Mouse (Mus musculus) ES-E14 (cell line): ENCODE measurements around the gene Gm49601. TPM values are rescaled to one million over a fixed set of nuclear protein-coding genes. Genes with fewer than 3 reads are reported as not detected.

ENCODE experiments used
- DNase-seq: peaks from one replicate; pipeline ENCODE4 v3.0.0-alpha.2; 2013; ENCODE audit warnings: low read depth, low spot score
- H3K27ac ChIP-seq: 2 replicates; pipeline ENCODE4 v1.5.1; 2012; ENCODE audit warnings: low read depth, mild to moderate bottlenecking, low read length, moderate library complexity, mixed read lengths; ENCODE audit not compliant: poor library complexity, insufficient read depth, severe bottlenecking
- H3K36me3 ChIP-seq: 2 replicates; pipeline ENCODE4 v1.6.1; 2012; ENCODE audit warnings: mild to moderate bottlenecking, low read length, moderate library complexity, mixed read lengths; ENCODE audit not compliant: control insufficient read depth, poor library complexity, insufficient read depth, severe bottlenecking
- H3K4me1 ChIP-seq, 2 experiments: fragments of 150-350 bp in 1 of 2; sonication (generic) in 1 of 2; 2 replicates each; pipeline ENCODE4 v1.6.1; 2012; ENCODE audit warnings: low read length in 2 of 2, mild to moderate bottlenecking in 1 of 2, mixed read lengths in 1 of 2; ENCODE audit not compliant: control insufficient read depth in 2 of 2, insufficient read depth in 2 of 2, poor library complexity in 1 of 2
- H3K4me3 ChIP-seq, 2 experiments: fragments of 150-350 bp in 1 of 2; sonication (generic) in 1 of 2; 2 replicates each; pipeline ENCODE4 v1.5.1; 2012; ENCODE audit warnings: low read length in 2 of 2, low read depth in 1 of 2, mild to moderate bottlenecking in 1 of 2, mixed read lengths in 1 of 2; ENCODE audit not compliant: insufficient read depth in 1 of 2, poor library complexity in 1 of 2, severe bottlenecking in 1 of 2
- H3K9ac ChIP-seq: 2 replicates; pipeline ENCODE4 v1.6.1; 2012; ENCODE audit warnings: low read depth, mild to moderate bottlenecking, low read length, mixed read lengths; ENCODE audit not compliant: poor library complexity, insufficient read depth, severe bottlenecking
- H3K9me3 ChIP-seq: fragments of 150-350 bp; sonication (generic); 2 replicates; pipeline ENCODE4 v1.6.1; 2012; ENCODE audit warnings: low read depth, mild to moderate bottlenecking, low read length; ENCODE audit not compliant: control insufficient read depth, insufficient read depth
- CHD2 ChIP-seq: IDR thresholded peaks from 2 replicates; pipeline ENCODE4 v1.6.1; 2014; ENCODE audit warnings: mild to moderate bottlenecking, low read depth, low read length, inconsistent platforms
- HCFC1 ChIP-seq: IDR thresholded peaks from 2 replicates; pipeline ENCODE4 v1.6.1; 2012; ENCODE audit warnings: low read length, inconsistent platforms, borderline replicate concordance; ENCODE audit not compliant: insufficient read depth
- MAFK ChIP-seq: IDR thresholded peaks from 2 replicates; pipeline ENCODE4 v1.6.1; 2014; ENCODE audit warnings: mild to moderate bottlenecking, low read depth, low read length, inconsistent platforms; ENCODE audit not compliant: insufficient read depth
- ZC3H11A ChIP-seq: IDR thresholded peaks from 2 replicates; pipeline ENCODE4 v1.6.1; 2012; ENCODE audit warnings: low read depth, mild to moderate bottlenecking, inconsistent platforms, low read length, borderline replicate concordance
- ZNF384 ChIP-seq: IDR thresholded peaks from 2 replicates; pipeline ENCODE4 v1.6.1; 2012; ENCODE audit warnings: low read depth, low read length, inconsistent platforms
- in situ Hi-C, 2 experiments: fragments of 600-800 bp; cut with MboI; formaldehyde crosslinking; loops; one replicate each; pipeline ENCODE4 v1.15.1; 2025; ENCODE audit warnings: low sequenced_read_pairs in 2 of 2, inconsistent platforms in 1 of 2; ENCODE audit not compliant: unreplicated experiment in 2 of 2
- total RNA-seq: library from RNA; depleted of rRNA; stranded (reverse); fragments of 300-350 nt; gene quantifications from 2 replicates; pipeline ENCODE4 v1.2.3, GENCODE M21; 2012

The Gm49601 gene
- total RNA-seq, 1 experiment: 1.7 TPM

GRCm38 (mm10) chr16:18587847-18588737 is 38.1 kb downstream of the Gm49601 start:
- TF ChIP-seq HCFC1 (no peak), ZC3H11A (no peak), CHD2 (no peak), MAFK (no peak)
- Histone ChIP-seq H3K27ac (no peak overlapping the region), H3K4me1 (peaks cover 0 to 5% of the 10 kb centered on the region in 2 experiments; a peak in 1 of 4 replicates), H3K36me3 (no peaks in the 10 kb centered on the region), H3K9ac (no peak overlapping the region), H3K9me3 (no peaks in the 10 kb centered on the region), H3K4me3 (peak overlapping the region; percentile 7 to 11; a peak in 2 of 4 replicates)
- no peak for DNase-seq
- in situ Hi-C loops: loop anchor here in 1 of 2 experiments (10.0 kb wide), 1 partner anchor 783 kb away; no protein-coding TSS in a partner anchor

GRCm38 (mm10) chr16:18586906-18587546 is 39.2 kb downstream of the Gm49601 start:
- no peaks in the 10 kb centered on the region for H3K36me3 ChIP-seq
- peaks cover 0 to 5% of the 10 kb centered on the region in 2 experiments; a peak in 1 of 4 replicates for H3K4me1 ChIP-seq
- peak overlapping the region; percentile 35 to 56; a peak in 3 of 4 replicates for H3K4me3 ChIP-seq
- no peak for DNase-seq
- in situ Hi-C loops: loop anchor here in 1 of 2 experiments (10.0 kb wide), 1 partner anchor 782 kb away; no protein-coding TSS in a partner anchor
- H3K9ac ChIP-seq: 0 out of 2 replicates have a peak overlapping the region, but pooled peaks have one; percentile 31
- H3K27ac ChIP-seq: no peak overlapping the region
- H3K9me3 ChIP-seq: no peaks in the 10 kb centered on the region
- no peak for TF ChIP-seq ZC3H11A
- 0 out of 2 replicates have a peak, but pooled peaks have one; percentile 26 for TF ChIP-seq CHD2

GRCm38 (mm10) chr16:18586076-18586905 is 39.9 kb downstream of the Gm49601 start:
- no peaks in the 10 kb centered on the region for H3K9me3 ChIP-seq
- no peak for TF ChIP-seq ZNF384
- no peak for TF ChIP-seq ZC3H11A
- no peak for TF ChIP-seq HCFC1
- TF ChIP-seq MAFK: no peak
- no peak for TF ChIP-seq CHD2
- 0 out of 2 replicates have a peak overlapping the region, but pooled peaks have one; percentile 31 for H3K9ac ChIP-seq
- H3K4me1 ChIP-seq: peaks cover 0 to 4% of the 10 kb centered on the region in 2 experiments; a peak in 1 of 4 replicates
- no peak overlapping the region for H3K27ac ChIP-seq
- no peaks in the 10 kb centered on the region for H3K36me3 ChIP-seq
- no peak for DNase-seq
- H3K4me3 ChIP-seq: peak overlapping the region; percentile 35 to 56; a peak in 3 of 4 replicates
- in situ Hi-C loops: loop anchor here in 1 of 2 experiments (10.0 kb wide), 1 partner anchor 781 kb away; no protein-coding TSS in a partner anchor

GRCm38 (mm10) chr16:18585676-18586075 is 40.6 kb downstream of the Gm49601 start:
- Histone ChIP-seq H3K27ac (no peak overlapping the region), H3K9ac (no peak overlapping the region), H3K4me1 (peaks cover 0 to 4% of the 10 kb centered on the region in 2 experiments; a peak in 1 of 4 replicates), H3K9me3 (no peaks in the 10 kb centered on the region), H3K4me3 (no peak overlapping the region), H3K36me3 (no peaks in the 10 kb centered on the region)
- DNase-seq: no peak
- TF ChIP-seq ZNF384 (no peak), MAFK (no peak), CHD2 (no peak), HCFC1 (no peak), ZC3H11A (no peak)
- in situ Hi-C loops: loop anchor here in 1 of 2 experiments (10.0 kb wide), 1 partner anchor 781 kb away; no protein-coding TSS in a partner anchor
